Mouse (Mus musculus) megakaryocyte, embryonic 14.5 days (primary cell): ENCODE results near the gene Ifnl3. TPM values are rescaled to one million over a fixed set of nuclear protein-coding genes. Genes with fewer than 3 reads are reported as not detected.
"Not testable (repeated sequence)": the region's sequence is repeated elsewhere in the genome, so short reads cannot be mapped to it uniquely, and the experiment has no call there.

Experiments
- H3K27me3 ChIP-seq: replicated peaks from 2 replicates; pipeline ENCODE3; 2012; ENCODE audit warnings: inconsistent platforms
- H3K36me3 ChIP-seq: replicated peaks from 2 replicates; pipeline ENCODE3; 2012; ENCODE audit warnings: low read length, inconsistent platforms, mixed read lengths
- H3K4me1 ChIP-seq: 2 replicates; pipeline ENCODE4 v1.6.1; 2012; ENCODE audit warnings: inconsistent platforms
- H3K4me3 ChIP-seq: replicated peaks from 2 replicates; pipeline ENCODE3; 2012; ENCODE audit warnings: moderate library complexity, mild to moderate bottlenecking, inconsistent platforms
- H3K9me3 ChIP-seq: 2 replicates; pipeline ENCODE4 v1.6.1; 2012; ENCODE audit warnings: inconsistent platforms
- FLI1 ChIP-seq: IDR thresholded peaks from 2 replicates; pipeline ENCODE4 v1.6.1; 2012; ENCODE audit warnings: low read length, inconsistent platforms, mixed read lengths
- GATA1 ChIP-seq: IDR thresholded peaks from 3 replicates; pipeline ENCODE4 v1.6.1; 2012; ENCODE audit warnings: mixed read lengths, low read length, inconsistent platforms, borderline replicate concordance
- polyA plus RNA-seq: library from polyadenylated mRNA; stranded (reverse); fragments of >175 nt; gene quantifications from 2 replicates; pipeline ENCODE4 v1.2.3, GENCODE M21; 2012; ENCODE audit warnings: low replicate concordance; ENCODE audit not compliant: insufficient read depth

Ifnl3 gene
- polyA plus RNA-seq, 1 experiment = not detected

DNA sequence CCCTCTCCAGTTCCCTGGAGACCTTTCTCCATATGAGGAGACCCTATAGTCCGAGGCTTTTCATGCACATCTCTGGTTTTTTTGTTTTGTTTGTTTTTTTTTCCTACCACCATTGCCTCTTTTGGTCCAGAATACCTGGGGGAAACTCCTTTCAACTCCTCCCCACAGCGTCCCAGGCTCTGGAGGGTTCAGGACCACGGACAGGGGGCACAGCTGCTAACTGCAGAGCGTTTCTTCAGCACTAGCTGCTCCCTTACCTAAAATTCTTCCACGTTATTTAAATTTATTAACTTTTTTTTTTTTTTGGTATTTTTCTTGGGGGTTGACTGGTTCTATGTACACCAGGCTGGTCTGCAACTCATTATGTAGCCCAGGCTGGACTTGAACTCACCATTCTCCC, 17.1 kb upstream of the Ifnl3 start:
- H3K4me1 ChIP-seq = no peaks in the 10 kb centered on the region
- no peak overlapping the region for H3K4me3 ChIP-seq
- H3K36me3 ChIP-seq = no peaks in the 10 kb centered on the region
- H3K27me3 ChIP-seq = peaks cover 6% of the 10 kb centered on the region
- peaks cover 5% of the 10 kb centered on the region for H3K9me3 ChIP-seq
- TF ChIP-seq GATA1 (no peak), FLI1 (no peak)

DNA sequence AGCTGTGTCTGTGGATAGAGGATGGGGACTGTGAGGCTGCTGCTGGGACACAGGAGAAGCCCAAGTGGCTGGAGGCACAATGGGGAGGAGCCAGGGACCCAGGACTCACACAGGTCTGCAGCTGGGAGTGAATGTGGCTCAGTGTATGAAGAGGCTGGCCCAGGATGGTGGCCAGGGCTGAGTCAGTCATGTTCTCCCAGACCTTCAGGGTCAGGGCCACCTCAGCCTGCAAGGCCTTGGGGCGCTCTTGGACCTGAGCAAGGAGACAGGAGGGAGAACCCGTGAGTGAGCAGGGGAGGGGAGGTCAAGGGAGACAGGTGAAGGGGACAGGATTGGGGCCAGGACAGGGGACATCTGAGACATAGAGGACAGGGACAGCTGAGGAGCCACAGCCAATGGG, 13.5 kb upstream of the Ifnl3 start:
- H3K4me1 ChIP-seq = not testable (repeated sequence)

DNA sequence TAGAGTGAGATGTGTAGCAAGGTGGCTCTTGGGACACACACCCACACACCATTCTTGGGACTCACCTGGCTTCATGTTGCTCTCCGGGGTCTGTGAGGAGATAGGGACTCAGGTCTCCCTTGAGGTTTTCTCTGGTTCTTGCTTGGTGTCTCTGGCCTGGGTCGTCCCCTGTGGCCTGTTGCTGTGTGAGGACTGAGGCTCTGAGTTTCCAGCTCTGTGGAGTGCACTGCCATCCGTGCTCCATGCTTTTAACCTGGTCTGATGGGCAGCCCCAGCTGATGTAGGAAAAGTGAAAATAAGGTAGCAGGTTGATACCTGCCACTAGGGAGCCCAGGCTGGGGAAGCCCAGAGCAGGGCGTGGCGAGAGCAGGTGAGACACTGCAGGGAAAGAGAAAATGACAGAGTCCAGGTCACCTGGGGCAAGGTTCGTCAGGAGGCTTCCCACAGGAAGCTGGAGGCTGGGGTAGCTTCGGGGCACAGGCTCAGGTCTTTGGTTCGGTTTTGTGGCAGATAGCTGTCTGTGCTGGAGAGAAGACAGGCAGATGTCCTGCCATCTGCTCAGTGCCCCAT, 12.1 kb upstream of the Ifnl3 start, which contains the start of gene Ifnl2:
TSS of gene Ifnl2 (minus strand) at position 51 of the 570 bp plus-strand sequence.
- not testable (repeated sequence) for H3K4me3 ChIP-seq, H3K4me1 ChIP-seq, H3K9me3 ChIP-seq, H3K36me3 ChIP-seq
- peaks cover 13% of the 10 kb centered on the region for H3K27me3 ChIP-seq

More for the DNA sequence above, 13.5 kb upstream of the Ifnl3 start:
- H3K27me3 ChIP-seq = peaks cover 13% of the 10 kb centered on the region
- not testable (repeated sequence) for H3K36me3 ChIP-seq, H3K4me3 ChIP-seq, H3K9me3 ChIP-seq

DNA sequence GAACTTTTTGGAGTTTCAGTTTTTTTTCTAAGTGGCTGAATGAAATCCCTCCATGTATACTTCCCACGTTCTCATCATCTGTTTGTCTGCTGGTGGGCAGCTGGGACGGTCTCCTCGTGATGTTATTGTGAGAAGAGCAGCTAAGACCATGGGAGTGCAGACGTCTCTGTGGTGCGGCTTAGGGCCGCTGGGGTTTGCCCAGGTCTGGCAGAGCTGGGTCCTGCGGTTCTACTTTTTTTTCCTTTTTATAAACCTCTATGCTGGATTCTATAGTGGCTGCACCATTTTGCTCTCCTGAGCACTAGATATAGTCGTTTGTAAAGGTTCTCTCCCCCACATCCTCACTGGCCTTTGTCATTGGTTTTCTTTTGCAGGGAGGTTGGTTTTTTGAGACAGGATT, 11.2 kb upstream of the Ifnl3 start:
- Histone ChIP-seq H3K4me3 (no peak overlapping the region), H3K27me3 (peaks cover 13% of the 10 kb centered on the region)

DNA sequence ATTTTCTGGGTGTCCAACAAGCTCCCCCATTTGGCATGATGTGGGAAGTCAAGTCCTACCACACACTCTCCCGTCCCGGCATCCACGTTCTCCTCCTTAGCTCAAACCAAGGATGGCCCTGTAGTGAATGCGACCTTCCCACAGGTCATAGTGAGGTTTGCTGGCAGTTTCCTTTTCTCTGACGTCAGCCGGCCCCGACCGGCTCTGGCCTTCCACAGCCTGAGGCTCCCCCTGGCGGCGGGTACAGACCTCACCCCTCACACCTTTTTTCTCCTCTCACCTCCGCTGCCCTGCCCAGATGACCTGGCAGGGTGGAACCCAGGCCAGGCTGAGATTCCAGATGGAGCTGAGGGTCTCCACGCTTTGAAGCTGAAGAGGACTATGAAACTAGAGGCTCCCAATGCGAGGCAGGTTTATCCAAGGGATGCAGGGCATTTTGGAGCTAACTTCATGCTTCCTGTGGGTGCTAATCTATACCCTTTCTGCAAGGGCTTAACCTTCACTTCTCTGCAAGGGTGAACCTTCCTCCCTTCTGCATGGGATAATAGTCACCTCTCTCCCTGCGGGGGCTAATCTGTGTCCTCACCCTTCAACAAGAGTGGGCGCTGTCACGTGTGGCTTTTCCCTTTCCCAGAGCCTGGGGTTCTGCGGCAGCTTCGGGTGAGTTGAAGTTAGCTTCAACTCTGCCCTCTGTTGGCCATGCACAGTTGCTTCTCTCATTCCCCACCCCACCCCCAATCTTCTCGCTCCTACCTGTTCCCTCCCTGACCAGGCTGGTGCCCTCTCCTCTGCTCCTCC, 5.5 kb downstream of the Ifnl3 start:
- H3K27me3 ChIP-seq = peaks cover 5% of the 10 kb centered on the region
- TF ChIP-seq GATA1 (no peak; the same call in 2 of the 3 replicates), FLI1 (no peak)
- H3K4me3 ChIP-seq = peak overlapping the region; percentile 86
- H3K4me1 ChIP-seq = peaks cover 19% of the 10 kb centered on the region
- H3K9me3 ChIP-seq = no peaks in the 10 kb centered on the region
- no peaks in the 10 kb centered on the region for H3K36me3 ChIP-seq

More for the DNA sequence above, 11.2 kb upstream of the Ifnl3 start:
- Histone ChIP-seq H3K36me3 (no peaks in the 10 kb centered on the region), H3K9me3 (no peaks in the 10 kb centered on the region), H3K4me1 (no peaks in the 10 kb centered on the region)
- TF ChIP-seq GATA1 = no peak

DNA sequence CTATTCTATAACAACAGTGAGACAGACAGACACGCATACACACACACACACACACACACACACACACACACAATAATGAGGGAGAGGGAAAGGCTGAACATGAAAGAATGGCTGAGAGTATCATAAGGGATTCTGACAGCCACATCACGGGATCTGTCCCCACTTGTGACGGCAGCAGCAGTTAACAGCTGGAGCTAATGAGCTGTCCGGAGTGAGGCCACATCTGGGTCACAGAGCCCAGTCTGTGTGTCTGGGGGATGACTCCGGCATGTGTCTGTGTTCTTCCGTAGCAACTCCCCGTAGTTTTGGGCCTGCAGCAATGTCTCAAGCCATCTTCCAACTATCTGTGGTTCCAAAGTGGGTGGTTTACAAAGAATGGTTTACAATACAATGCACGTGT, 9.4 kb downstream of the Ifnl3 start:
- peaks cover 8% of the 10 kb centered on the region for H3K27me3 ChIP-seq
- H3K9me3 ChIP-seq = no peaks in the 10 kb centered on the region
- no peak overlapping the region for H3K4me3 ChIP-seq
- no peaks in the 10 kb centered on the region for H3K36me3 ChIP-seq
- peaks cover 25% of the 10 kb centered on the region for H3K4me1 ChIP-seq
- TF ChIP-seq GATA1 (no peak), FLI1 (no peak)

DNA sequence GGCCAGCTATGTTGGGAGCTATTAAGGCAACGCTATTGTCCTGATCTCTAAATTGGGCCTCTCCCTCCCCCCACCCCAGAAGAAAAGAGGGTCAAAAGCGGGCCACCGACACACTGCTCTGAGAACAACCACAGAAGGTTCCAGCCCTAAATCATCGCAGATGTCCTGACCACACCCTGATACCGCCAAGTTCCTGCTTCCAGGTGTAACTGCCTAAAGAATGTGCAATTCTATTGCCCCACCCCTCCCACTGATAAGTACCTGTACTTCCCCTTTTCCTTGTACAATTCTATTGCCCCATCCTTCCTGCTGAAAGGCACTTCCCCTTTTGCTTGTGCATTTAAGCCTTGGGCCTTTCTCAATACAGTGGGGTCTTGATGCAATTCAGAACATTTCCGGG, 16.2 kb downstream of the Ifnl3 start:
- Histone ChIP-seq H3K27me3 (peaks cover 20% of the 10 kb centered on the region), H3K9me3 (peaks cover 18% of the 10 kb centered on the region)
- not testable (repeated sequence) for H3K4me3 ChIP-seq, H3K4me1 ChIP-seq, H3K36me3 ChIP-seq

DNA sequence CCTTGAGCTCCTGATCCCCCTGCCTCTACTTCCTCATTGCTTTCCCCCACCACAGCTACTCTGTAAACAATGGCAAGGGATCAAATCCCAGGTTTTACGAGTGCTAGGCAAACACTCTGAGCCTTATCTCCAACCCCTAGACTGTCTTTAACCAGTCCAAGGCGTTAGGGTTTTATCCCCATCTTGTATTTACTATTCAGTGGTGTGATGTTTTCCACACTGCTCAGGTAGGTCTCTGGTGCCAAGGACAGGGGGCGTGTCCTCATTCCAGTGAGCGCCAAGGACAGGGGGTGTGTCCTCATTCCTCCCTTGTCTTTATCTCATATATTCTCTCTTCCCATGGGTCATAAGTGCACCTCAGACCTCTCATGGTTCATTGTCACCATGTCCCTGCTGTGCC, 17.9 kb downstream of the Ifnl3 start, which contains the start of gene Sycn:
TSS of gene Sycn (plus strand) at position 360 of the 400 bp plus-strand sequence.
- no peak for TF ChIP-seq FLI1
- TF ChIP-seq GATA1 = no peak
- H3K36me3 ChIP-seq = no peaks in the 10 kb centered on the region
- peaks cover 18% of the 10 kb centered on the region for H3K9me3 ChIP-seq
- peaks cover 31% of the 10 kb centered on the region for H3K27me3 ChIP-seq
- H3K4me1 ChIP-seq = peaks cover 10% of the 10 kb centered on the region
- H3K4me3 ChIP-seq = peak within 1 kb of the TSS; percentile 28

DNA sequence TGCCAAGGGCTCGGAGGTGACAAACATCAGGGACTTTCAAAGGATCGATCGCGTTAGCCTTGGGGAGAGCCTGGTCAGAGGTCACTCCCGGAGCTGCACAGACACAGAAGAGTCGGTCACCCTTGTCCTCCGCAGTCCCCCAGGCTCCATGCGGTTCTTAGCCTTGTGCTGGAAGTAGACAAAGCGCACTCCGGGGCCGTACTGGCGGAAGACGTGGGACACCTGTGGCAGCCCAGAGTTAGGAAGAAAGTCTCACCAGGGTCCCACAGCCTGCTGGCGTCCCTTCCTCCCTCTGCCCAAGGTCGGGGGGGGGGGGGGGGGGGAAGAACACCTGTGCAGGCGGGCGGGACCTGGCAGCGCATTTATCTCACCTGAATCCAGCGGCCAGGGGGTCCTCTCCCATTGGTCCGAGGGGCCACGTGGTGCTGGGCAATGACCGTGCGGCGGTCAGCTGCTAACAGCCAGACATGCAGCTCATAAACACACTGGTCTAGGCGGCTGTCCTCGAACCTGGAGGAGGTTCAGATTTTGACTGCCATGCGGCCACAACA, 21.5 kb downstream of the Ifnl3 start:
- Histone ChIP-seq H3K27me3 (peaks cover 46% of the 10 kb centered on the region), H3K36me3 (no peaks in the 10 kb centered on the region), H3K9me3 (peaks cover 7% of the 10 kb centered on the region), H3K4me3 (no peak overlapping the region), H3K4me1 (peaks cover 41% of the 10 kb centered on the region)
- no peak for TF ChIP-seq GATA1
- no peak for TF ChIP-seq FLI1

DNA sequence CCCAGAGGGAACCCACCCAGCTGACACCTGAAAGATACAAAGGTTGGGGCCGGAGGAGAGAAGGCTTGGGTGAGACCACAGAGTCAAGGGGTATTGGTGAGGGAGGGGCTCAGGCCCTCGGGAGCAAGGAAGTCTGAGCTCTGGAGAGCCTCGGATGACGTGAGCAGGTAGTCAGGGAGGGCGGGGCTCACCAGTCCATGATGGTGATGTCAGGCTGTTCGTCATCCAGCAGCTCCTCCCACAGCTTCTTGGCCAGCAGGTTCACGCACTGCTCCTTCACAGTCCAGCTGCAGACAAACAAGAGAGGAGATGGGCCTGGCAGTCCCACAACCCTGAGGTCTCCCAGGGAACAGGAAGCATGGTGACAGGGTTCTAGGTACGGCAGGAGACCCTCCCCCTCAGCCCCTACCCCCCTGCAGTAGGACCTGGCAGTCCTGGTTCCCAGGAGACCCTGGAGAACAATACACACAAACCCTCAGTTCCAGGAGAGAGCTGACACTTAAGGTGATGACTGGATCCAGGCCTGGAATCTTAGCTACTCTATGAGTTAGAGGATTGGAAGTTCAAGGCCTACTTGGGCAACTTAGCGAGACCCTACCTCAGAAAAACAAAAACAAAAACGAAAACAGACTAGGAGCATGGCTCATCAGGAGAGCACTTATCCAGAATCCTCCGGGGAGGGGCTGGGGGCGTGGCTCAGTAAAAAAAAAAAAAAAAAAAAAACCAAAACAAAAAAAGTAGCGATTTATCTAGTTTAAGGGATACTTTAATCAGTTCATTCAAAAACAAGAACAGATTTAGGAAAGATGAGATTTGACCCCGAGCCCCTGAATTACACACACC, 22.6 kb downstream of the Ifnl3 start:
- peaks cover 48% of the 10 kb centered on the region for H3K4me1 ChIP-seq
- H3K9me3 ChIP-seq = peaks cover 5% of the 10 kb centered on the region; the same call in 1 of the 2 replicates
- TF ChIP-seq FLI1 = no peak
- TF ChIP-seq GATA1 = no peak
- H3K4me3 ChIP-seq = peak overlapping the region; percentile 56
- peaks cover 46% of the 10 kb centered on the region for H3K27me3 ChIP-seq
- no peaks in the 10 kb centered on the region for H3K36me3 ChIP-seq
